Mouse (Mus musculus): ENCODE measurements around the gene Ttyh2.

DNA sequence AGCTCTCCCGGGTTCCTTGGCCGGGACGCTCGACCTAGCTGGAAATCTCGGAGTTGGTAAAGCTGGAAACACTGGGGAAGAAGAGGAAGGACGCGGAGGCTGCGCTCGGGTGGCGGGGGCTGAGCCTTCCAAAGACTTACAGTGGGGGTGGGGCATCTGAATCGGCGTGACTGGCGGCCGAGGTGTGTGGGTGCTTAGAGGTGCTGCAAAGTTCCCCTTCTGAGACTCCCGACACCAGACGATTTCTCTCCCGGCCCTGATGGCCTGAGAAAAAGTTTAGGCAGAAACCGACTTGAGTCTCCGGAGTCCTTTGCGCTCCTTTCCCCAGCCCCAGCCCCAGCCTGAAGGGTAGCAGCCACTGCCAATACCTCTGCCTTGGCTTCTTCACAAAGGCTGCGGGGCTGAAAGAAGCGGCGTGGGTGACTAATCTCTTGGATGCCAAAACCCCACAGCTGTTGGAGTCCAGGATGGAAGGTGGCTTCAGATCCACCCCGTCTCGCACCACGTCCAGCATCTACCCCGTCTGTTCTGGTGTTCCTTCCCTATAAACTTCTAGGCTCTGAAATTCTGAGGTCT lies 683 bp downstream of the Ttyh2 start:
- no peak for TF ChIP-seq GATA1 (IDR thresholded peaks at IDR 0.05; ENCODE audit: borderline replicate concordance, low read length)
- no peak for TF ChIP-seq FLI1 (IDR thresholded peaks at IDR 0.05; ENCODE audit: low read length)

Data from megakaryocyte, embryonic 14.5 days (primary cell).